In genomic region chr3:126602772-126603171, GRCm38 (mm10) we compare ENCODE assay signal across 14 mouse cellular contexts. TPM values are rescaled to one million over a fixed set of nuclear protein-coding genes. Genes with fewer than 3 reads are reported as not detected.
DNase-seq lines count a peak whose midpoint lies in the region.
"Had no signal": no experiment of that assay in that cellular context is flagged by ENCODE, and none has a peak within 500 bp of the region (broad histone marks: within the 10 kb centered on the region; RNA-seq: fewer than 3 reads in every experiment).

No protein-coding gene starts in this region.

- DNase-seq in layer of hippocampus, adult 11-12 months (ENCODE audit: low spot score), result peak; percentile 21
- no peak for DNase-seq in layer of hippocampus, adult 9-10 months (ENCODE audit: low spot score)
- DNase-seq in right cerebral cortex, postnatal 36 days (ENCODE audit: low spot score in 2 of 2), result peak; percentile 12 to 25
- DNase-seq in right cerebral cortex, postnatal 14 days, result no peak
- peak; percentile 20 to 24 for DNase-seq in layer of hippocampus, adult 8-10 months (ENCODE audit: low spot score in 2 of 2)
- DNase-seq in urinary bladder, adult 18-20 months (ENCODE audit: low spot score in 2 of 2), result no peak
- no peak for DNase-seq in testis, postnatal 10 days (ENCODE audit: low spot score)
- DNase-seq: adrenal gland, adult 8-10 months; cerebellum, postnatal 25 days; gastrocnemius, postnatal 10 days; heart, postnatal 10 days; kidney, adult 11 months; kidney, postnatal 36 days; lung, adult 18-20 months had no signal

RNA-seq across cellular contexts. Expression of gene Camk2d, which starts 6.7 kb away (rescaled TPM):
- 10 to 100 TPM; 59.0 to 69.4 (median 60.4) TPM for total RNA-seq in layer of hippocampus, adult 8-10 months (2022)

Comparison
In these comparisons a context has a peak if more than half of its experiments do, and no peak if none do; other contexts are left out.
1. DNase-seq: peak in layer of hippocampus, adult 11-12 months (single experiment), right cerebral cortex, postnatal 36 days (2 of 2) and layer of hippocampus, adult 8-10 months (2 of 2); none in layer of hippocampus, adult 9-10 months (single experiment), right cerebral cortex, postnatal 14 days (single experiment), urinary bladder, adult 18-20 months (0 of 2) and testis, postnatal 10 days (single experiment).